Mouse (Mus musculus) embryo, embryonic 9.5 days (tissue): ENCODE results near the gene Chit1.

Experiments used
- DNase-seq: peaks from one replicate; pipeline ENCODE4 v3.0.0-alpha.2; 2017; ENCODE audit errors: extremely low spot score

Chit1 gene

GRCm38 (mm10) chr1:134079477-134080163 is 31.4 kb upstream of the Chit1 start:
- DNase-seq: no peak

- no peak for DNase-seq
These were observed 30.6 kb upstream of the Chit1 start for GRCm38 (mm10) chr1:134080406-134080805.

DNA sequence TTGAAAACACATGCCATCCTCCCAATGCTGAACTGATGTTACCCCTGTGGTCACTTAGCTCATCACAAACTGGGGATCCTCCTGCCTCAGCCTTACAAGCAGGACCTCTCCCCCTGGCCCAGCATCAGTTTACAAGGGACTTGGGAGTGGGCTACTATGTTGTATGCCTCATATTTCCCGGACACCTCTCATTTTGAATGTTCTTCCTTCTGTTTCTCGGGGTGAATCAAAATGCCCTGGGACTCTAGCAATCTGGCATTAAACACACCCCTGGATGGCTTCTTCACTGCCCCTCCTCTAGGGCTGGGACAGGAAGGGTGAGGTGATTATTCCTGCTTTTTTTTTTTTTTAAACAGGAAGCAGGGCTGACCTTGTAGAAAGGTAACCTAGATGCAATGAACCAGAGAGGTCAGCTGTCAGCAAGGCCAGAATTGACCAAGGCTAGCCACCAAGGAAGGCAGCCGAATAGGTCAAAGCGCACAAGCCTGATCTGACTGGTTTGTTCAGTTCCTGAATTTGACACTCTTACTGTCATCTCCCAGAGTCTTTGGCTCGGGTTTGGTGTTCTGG is 30.1 kb upstream of the Chit1 start:
- DNase-seq: no peak

GRCm38 (mm10) chr1:134082987-134083516 is 28.0 kb upstream of the Chit1 start:
- no peak for DNase-seq

DNA sequence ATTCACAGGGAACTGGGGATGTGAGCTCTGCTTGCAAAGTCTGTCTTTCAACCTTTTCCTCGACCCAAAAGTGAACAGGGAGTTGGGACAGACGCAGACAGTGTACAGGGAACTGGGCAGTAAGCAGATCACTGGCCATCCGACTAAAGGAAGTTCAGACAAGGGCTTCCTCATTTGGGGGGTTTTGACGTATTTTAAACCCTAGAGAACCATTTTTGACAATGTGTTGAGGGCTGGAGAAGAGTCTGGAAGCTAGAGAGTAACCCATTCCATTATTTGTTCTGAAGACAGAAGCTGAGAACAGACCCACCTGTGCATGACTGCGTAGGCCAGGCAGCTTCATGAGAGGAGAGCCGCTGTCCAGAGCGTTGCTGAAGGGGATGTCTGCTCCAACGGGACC is 27.4 kb upstream of the Chit1 start:
- no peak for DNase-seq

DNA sequence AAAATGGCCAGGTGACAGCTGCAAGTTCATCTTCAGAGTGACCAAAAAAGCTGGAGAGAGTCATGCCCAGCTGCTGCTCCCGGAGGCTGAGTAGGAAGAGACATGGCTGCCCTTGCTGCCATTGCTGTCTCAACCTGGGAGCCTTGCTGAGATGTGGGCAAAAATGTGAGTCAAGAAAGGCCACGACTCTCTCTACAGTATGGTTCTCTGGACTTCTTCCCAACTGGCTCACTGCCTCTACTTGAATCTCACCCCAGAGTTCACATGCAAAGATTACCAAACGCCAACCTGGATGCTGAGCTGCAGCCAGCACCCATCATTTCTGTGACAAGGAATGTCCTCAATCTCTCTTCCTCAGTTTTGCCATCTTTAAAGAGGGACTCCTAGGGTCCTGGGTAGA is 26.9 kb upstream of the Chit1 start:
- no peak for DNase-seq

DNA sequence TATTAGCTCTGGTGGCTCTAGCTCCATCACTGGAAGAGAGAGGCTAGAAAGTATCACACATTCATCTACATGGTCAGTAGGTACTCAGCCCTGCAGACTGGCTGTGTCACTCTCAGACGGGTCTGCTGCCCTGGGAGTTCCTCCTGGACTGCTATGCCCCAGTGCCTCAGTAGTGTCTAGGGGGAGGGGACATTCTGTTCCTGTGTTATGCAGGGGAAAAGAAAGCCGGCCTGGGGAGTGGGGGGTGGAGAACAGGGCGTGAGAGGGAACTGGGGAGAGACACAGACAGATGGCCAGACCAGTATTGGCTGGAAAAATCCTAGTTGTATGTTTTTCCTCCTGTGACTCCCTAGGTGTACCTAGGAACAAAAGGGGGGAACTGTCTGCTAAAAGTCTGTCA is 25.0 kb upstream of the Chit1 start:
- no peak for DNase-seq

DNA sequence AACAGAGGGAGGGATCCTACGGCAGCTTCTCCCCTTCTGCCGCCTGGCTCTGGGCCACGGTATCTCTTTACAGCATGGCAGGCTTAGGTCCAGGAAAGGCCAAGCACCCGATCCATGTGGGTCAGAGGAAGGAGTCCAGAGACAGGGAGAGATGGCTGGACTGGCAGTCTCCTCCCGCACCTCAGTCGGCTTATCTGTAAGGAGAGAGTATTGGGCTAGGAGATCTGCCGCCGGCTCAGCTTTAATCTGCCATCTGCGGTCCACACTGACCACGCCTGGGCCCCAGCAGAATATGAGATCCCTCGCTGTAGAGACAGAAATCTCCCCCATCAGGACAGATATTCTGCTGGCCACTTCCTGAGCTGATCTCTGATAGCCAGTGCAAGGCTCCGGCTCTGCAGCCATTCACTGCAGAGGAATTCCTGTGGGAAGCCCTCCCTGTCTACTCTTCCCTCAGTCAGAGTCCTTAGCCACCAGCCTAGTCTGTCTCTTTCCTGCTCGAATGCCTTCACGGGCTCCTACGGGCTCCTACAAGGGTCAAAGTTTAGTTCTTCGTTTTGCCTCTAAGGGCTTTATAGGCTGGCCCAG is 24.1 kb upstream of the Chit1 start:
- DNase-seq: no peak

- DNase-seq: no peak
These were observed 22.0 kb upstream of the Chit1 start for GRCm38 (mm10) chr1:134089074-134089473.

GRCm38 (mm10) chr1:134091851-134092250 is 19.2 kb upstream of the Chit1 start:
- DNase-seq: no peak

DNA sequence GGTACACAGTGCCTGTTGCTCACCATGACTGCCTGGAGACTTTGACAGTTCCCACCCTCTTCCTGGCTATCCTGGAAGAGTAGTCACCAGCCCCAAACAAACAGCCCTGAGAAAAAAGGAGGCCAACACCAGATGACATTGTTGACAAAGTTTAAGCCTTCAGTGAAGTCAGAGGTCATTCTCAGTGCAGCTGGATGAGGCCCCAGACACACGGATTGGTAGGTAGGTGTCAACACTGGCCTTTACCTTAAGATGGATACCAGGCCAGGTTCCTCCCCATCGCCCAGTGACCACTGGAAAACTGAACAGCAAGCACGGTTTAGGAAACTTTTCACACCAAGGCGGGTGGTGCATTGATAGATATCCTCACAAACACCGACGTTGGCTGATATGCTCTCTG is 18.7 kb upstream of the Chit1 start:
- no peak for DNase-seq

DNA sequence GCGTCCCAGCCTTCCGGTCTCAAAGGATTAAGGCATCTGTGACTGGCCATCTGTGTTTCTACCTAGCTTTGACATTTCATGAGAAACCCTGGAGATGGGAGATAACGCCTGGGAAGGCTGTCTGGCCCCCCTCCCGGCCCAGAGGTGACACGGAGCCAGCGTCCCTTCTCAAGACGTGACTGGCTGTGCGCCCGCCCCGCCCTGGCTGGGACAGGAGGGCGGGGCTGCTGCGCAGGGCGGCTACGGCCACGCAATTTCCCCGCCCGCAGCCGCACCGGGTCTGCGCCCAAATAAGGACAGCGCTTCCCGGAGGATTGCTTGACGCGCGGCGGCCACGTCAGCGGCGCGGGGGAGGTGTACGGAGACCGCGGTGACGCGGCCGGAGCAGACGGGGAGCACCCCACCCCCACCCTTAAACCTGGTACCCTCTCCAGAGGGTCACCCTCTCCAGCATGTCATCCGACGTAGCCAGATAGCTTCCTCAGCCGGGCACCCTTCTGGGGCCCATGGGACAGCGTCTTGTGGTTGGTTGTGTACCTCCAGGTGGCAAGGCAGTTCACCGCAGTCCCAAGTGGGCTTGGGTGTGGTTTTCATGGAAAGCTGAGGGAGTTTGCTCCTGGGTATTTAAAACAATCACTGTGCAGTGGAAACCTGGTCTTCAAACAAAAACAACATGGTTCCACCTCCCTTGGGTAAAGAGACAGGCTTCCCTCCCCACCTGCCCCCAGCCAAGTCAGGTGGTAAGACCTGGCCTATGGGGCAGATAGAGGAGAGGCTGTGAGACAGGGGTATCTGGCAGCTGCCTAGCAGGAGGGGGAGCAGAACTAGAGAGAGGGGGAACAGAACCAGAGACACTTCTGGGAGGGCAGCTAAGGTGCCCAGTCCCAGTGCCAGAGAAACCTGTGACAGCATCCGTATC is 17.9 kb upstream of the Chit1 start:
- DNase-seq: peak; percentile 82

DNA sequence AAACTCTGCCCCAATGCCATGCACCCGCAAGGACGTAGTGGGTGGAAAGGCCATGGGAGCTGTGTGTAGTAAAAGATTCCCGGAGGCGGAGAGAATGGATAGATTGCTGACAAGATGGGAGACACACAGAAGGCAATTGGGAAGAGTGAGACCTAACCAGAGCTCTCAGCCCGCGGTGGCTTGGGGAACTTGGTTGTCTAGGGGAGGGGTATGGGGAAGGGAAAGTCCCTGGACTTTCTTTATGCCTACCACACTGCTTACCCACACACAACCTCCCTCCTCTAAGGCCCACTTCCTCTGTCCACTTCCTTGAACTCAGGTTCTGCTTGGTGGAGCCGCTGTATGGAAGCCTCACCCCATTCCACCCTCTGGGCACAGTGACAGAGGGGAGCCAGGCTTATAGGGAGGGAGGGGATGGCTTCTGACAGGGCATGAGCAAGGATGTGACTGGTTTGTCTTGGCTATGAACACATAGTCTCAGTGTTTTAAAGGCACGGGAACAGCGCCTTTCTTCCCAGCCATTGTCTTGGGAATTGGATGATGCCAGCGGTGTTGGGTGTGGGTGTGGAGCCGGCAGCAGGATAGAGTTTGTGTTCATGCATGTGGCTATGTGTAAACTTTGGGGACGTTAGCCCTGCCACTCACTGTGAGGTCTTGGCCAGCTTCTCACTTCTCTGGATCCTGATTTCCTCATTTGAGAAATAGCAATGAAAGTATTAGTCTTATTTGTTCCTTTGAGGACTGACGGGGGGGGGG is 17.1 kb upstream of the Chit1 start:
- DNase-seq: no peak

DNA sequence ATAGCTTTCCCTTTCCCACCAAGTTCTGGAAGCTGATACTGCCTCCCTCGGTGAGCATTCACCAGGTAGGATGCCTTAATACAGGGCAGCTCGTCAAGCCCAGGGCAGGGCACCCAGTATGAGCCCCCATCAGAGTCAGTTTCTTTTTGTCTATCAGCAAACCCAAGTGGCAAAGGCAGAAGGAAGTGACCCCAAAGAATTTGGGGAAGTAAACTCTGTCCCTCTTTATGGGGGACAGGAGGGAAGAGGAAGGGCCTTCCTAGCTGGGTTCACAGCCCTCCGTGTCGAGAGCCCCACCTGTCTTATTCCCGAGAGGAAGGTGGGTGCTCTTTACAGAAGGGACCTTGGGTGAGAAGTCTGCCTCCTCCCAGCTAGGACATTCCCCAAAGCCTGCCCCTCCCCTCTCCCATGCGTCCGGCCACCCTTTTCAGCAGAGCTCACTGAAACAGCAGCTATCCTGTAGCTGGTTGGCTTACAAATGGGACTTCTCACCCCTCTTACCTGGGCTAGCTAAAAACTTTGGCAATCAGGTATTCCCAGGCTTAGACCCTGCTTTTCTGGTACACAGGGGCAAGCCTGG is 15.9 kb upstream of the Chit1 start:
- no peak for DNase-seq

DNA sequence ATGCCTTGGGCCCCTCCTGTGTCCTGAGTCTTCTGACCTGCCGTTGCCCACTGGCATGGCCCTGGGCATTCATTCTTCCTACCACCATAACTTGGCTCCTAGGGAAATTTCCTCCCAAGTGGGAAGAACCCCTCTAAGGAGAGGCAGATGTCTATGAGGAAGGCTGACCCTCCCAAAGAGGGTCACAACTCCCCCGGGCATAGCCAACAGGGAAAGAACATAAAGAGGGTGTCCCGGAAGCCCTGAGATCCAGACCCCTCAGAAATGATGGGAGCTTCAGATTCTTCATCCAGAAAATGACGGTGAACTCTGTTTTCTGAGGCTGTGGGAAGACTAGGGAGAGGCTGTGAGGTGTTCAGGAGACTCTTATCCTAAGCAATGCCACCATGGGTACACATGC is 15.3 kb upstream of the Chit1 start:
- no peak for DNase-seq

DNA sequence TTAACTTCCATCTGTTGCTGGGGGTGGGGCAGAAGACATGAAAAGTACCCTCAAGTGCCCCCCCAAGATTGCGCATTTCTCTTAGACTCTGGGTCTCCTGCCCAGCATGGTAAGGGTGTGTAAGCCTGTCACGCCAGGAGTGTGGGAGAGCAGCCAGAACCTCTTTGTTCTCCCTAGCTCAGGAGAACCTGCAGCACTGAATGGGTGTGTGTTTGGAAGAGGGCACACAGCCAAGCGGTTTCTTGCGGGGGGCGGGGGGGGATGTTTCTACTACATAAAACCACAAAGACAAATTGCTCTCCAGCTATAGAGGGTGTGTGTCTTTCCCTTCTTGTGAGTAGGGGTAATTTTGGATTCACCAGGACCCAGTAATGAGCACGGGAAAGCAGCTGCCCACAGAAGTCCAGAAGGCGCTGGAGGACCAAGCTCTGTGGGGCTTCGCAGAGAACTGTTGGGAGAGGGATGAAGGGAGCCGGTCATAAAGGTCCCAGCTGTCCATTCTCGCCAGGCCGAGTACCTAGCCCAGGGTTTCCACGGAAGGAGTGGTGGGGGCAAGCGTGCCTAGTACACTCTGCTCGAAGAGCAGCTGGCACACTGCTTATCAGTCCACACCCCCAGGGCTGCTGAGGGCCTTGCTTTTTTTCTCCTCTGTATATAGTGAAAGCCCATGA is 14.6 kb upstream of the Chit1 start:
- DNase-seq: no peak

DNA sequence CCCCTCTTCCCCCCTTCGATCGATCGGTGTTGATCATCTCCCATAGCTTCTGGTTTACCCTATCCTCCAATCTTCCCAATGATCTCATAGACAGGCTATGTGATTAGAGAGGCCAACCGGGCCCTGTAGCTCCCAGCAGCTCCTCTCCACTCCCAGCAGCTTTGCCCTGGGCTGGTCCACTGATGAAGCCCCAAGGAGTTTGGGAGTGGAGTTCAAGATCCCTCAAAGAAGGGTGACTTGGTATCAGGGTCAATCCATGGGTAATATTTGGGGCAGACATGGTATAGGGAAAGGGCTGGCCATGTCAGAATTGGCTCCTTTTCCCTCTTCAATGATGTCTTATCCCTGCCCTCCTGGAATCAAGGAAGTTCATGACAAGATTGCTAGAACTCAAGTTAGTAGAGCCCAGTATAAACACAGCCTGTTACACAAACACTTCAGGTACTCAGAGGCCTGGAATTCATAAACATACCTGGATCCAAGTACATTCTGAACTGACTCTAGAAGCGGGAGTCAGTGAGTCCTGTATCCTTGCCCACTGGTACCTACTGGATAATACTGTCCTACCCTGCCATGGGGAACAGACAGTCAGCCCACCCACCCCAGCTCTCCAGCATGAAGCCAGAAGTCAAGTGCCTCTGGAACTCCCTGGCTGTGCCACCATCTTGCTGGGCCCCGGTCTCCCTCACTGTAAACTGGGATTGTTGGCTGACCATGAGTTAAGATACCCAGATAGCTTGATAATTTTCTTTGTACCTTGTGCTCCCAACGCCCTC is 13.8 kb upstream of the Chit1 start:
- no peak for DNase-seq

- DNase-seq: no peak
These were observed 12.9 kb upstream of the Chit1 start for GRCm38 (mm10) chr1:134097956-134098725.
